Mouse (Mus musculus) hindbrain, embryonic 11.5 days (tissue): Measurements from ENCODE around the gene BC035947. TPM values are rescaled to one million over a fixed set of nuclear protein-coding genes. Genes with fewer than 3 reads are reported as not detected.

ENCODE experiments used
- ATAC-seq: fragments of 200-750 bp; cut with Nextera tagmentation; 2 replicates; pipeline ENCODE4 v1.8.0; 2017; ENCODE audit warnings: mild to moderate bottlenecking, moderate TSS enrichment, moderate library complexity; ENCODE audit not compliant: low FRiP score
- DNase-seq: peaks from one replicate; pipeline ENCODE4 v3.0.0-alpha.2; 2015; ENCODE audit warnings: low spot score
- H3K27ac ChIP-seq: fragments of 300-500 bp; sonication (generic); 2 replicates; pipeline ENCODE4 v1.5.1; 2014; ENCODE audit warnings: mild to moderate bottlenecking, low read depth, low read length
- H3K27me3 ChIP-seq: fragments of 300-500 bp; sonication (generic); 2 replicates; pipeline ENCODE4 v1.6.1; 2014; ENCODE audit warnings: mild to moderate bottlenecking, low read length, moderate library complexity, mixed read lengths; ENCODE audit not compliant: control insufficient read depth, insufficient read depth
- H3K36me3 ChIP-seq: fragments of 300-500 bp; sonication (generic); 2 replicates; pipeline ENCODE4 v1.6.1; 2014; ENCODE audit warnings: mild to moderate bottlenecking, low read length, moderate library complexity, mixed read lengths; ENCODE audit not compliant: control insufficient read depth, insufficient read depth
- H3K4me1 ChIP-seq: fragments of 300-500 bp; sonication (generic); replicated peaks from 2 replicates; pipeline ENCODE4 v1.6.1; 2014; ENCODE audit warnings: low read length, mixed read lengths; ENCODE audit not compliant: control insufficient read depth, insufficient read depth
- H3K4me2 ChIP-seq: fragments of 300-500 bp; sonication (generic); replicated peaks from 2 replicates; pipeline ENCODE4 v1.6.1; 2014; ENCODE audit warnings: mild to moderate bottlenecking, low read depth, low read length
- H3K4me3 ChIP-seq: fragments of 300-500 bp; sonication (generic); 2 replicates; pipeline ENCODE4 v1.5.1; 2014; ENCODE audit warnings: low read depth, low read length
- H3K9ac ChIP-seq: fragments of 300-500 bp; sonication (generic); 2 replicates; pipeline ENCODE4 v1.6.1; 2014; ENCODE audit warnings: low read depth, low read length
- H3K9me3 ChIP-seq: fragments of 300-500 bp; sonication (generic); 2 replicates; pipeline ENCODE4 v1.6.1; 2016; ENCODE audit warnings: low read length; ENCODE audit not compliant: control insufficient read depth
- whole genome bisulfite sequencing: fragments of 180-500 bp; shearing (Covaris S2); extraction: QIAGEN DNeasy Blood & Tissue Kit; methylation state at CpG from one replicate; pipeline ENCODE4 v1.1.7; 2014; 5-methylcytosine and 5-hydroxymethylcytosine counted together
- polyA plus RNA-seq: library from polyadenylated mRNA; unstranded; fragments of >200 nt; fragmentation: Nextera tagmentation; extraction: Ambion mirVana; gene quantifications from 2 replicates; pipeline ENCODE4 v1.2.1, GENCODE M21; 2014

BC035947 gene
- polyA plus RNA-seq, 1 experiment from 2014 or later, result 0.20 TPM

- H3K9me3 ChIP-seq, result no peaks in the 10 kb centered on the region
- H3K4me1 ChIP-seq, result no peaks in the 10 kb centered on the region
- DNase-seq, result no peak
- no peak for ATAC-seq
- 51% methylated on average over 2 of the region's 2 CpGs for WGBS
- H3K36me3 ChIP-seq, result no peaks in the 10 kb centered on the region
- H3K27me3 ChIP-seq, result no peaks in the 10 kb centered on the region
- H3K27ac ChIP-seq, result no peak overlapping the region
- H3K4me2 ChIP-seq, result no peak overlapping the region
- no peak overlapping the region for H3K4me3 ChIP-seq
- H3K9ac ChIP-seq, result no peak overlapping the region
These were observed 27.6 kb downstream of the BC035947 start for GRCm38 (mm10) chr1:78484361-78484760.

- H3K27me3 ChIP-seq, result no peaks in the 10 kb centered on the region
- H3K4me3 ChIP-seq, result no peak overlapping the region
- H3K4me1 ChIP-seq, result no peaks in the 10 kb centered on the region
- no peaks in the 10 kb centered on the region for H3K36me3 ChIP-seq
- H3K9ac ChIP-seq, result no peak overlapping the region
- DNase-seq (no peak), ATAC-seq (no peak)
- H3K9me3 ChIP-seq, result no peaks in the 10 kb centered on the region
- H3K4me2 ChIP-seq, result no peak overlapping the region
- WGBS, result 93% methylated on average over 3 of the region's 3 CpGs
- H3K27ac ChIP-seq, result no peak overlapping the region
These were observed 28.5 kb downstream of the BC035947 start for GRCm38 (mm10) chr1:78483430-78483829.

GRCm38 (mm10) chr1:78472441-78472840 is 39.5 kb downstream of the BC035947 start:
- WGBS, result 98% methylated on average over 5 of the region's 5 CpGs
- no peaks in the 10 kb centered on the region for H3K36me3 ChIP-seq
- ATAC-seq, result no peak

GRCm38 (mm10) chr1:78454659-78455058 is 57.3 kb downstream of the BC035947 start:
- Histone ChIP-seq H3K27ac (no peak overlapping the region), H3K9ac (no peak overlapping the region), H3K36me3 (0 out of 2 replicates have a peak, but pooled peaks cover 3% of the 10 kb centered on the region), H3K4me2 (no peak overlapping the region), H3K27me3 (no peaks in the 10 kb centered on the region), H3K9me3 (no peaks in the 10 kb centered on the region), H3K4me3 (no peak overlapping the region), H3K4me1 (no peaks in the 10 kb centered on the region)
- peak; percentile 76 for DNase-seq
- WGBS, result 38% methylated on average over 7 of the region's 7 CpGs
- no peak for ATAC-seq

More at GRCm38 (mm10) chr1:78472441-78472840, 39.5 kb downstream of the BC035947 start:
- no peak for DNase-seq
- Histone ChIP-seq H3K4me1 (no peaks in the 10 kb centered on the region), H3K4me2 (no peak overlapping the region), H3K9me3 (no peaks in the 10 kb centered on the region), H3K27me3 (no peaks in the 10 kb centered on the region), H3K27ac (no peak overlapping the region), H3K9ac (no peak overlapping the region), H3K4me3 (no peak overlapping the region)

- no peak overlapping the region for H3K9ac ChIP-seq
- H3K27me3 ChIP-seq, result no peaks in the 10 kb centered on the region
- 0 out of 2 replicates have a peak, but pooled peaks cover 3% of the 10 kb centered on the region for H3K36me3 ChIP-seq
- H3K4me1 ChIP-seq, result no peaks in the 10 kb centered on the region
- no peaks in the 10 kb centered on the region for H3K9me3 ChIP-seq
- no peak for DNase-seq
- WGBS, result 93% methylated on average over 8 of the region's 8 CpGs
- H3K4me2 ChIP-seq, result no peak overlapping the region
- no peak for ATAC-seq
- H3K27ac ChIP-seq, result no peak overlapping the region
- no peak overlapping the region for H3K4me3 ChIP-seq
These were observed 58.1 kb downstream of the BC035947 start for GRCm38 (mm10) chr1:78453886-78454285.

GRCm38 (mm10) chr1:78452544-78452943 is 59.4 kb downstream of the BC035947 start:
- DNase-seq (no peak), ATAC-seq (no peak)
- Histone ChIP-seq H3K27ac (no peak overlapping the region), H3K9me3 (no peaks in the 10 kb centered on the region), H3K9ac (no peak overlapping the region), H3K4me3 (no peak overlapping the region), H3K4me1 (no peaks in the 10 kb centered on the region), H3K36me3 (0 out of 2 replicates have a peak, but pooled peaks cover 3% of the 10 kb centered on the region), H3K27me3 (no peaks in the 10 kb centered on the region), H3K4me2 (no peak overlapping the region)
- WGBS, result 89% methylated on average over 6 of the region's 6 CpGs

- 85% methylated on average over 12 of the region's 12 CpGs for WGBS
- H3K36me3 ChIP-seq, result 0 out of 2 replicates have a peak, but pooled peaks cover 3% of the 10 kb centered on the region
- no peak for DNase-seq
- H3K4me2 ChIP-seq, result no peak overlapping the region
- no peaks in the 10 kb centered on the region for H3K27me3 ChIP-seq
- H3K4me1 ChIP-seq, result no peaks in the 10 kb centered on the region
- ATAC-seq, result no peak
- H3K4me3 ChIP-seq, result no peak overlapping the region
- H3K27ac ChIP-seq, result no peak overlapping the region
- H3K9ac ChIP-seq, result no peak overlapping the region
- H3K9me3 ChIP-seq, result no peaks in the 10 kb centered on the region
These were observed 60.7 kb downstream of the BC035947 start for GRCm38 (mm10) chr1:78451070-78451854.

GRCm38 (mm10) chr1:78448091-78448490 is 63.9 kb downstream of the BC035947 start:
- no peaks in the 10 kb centered on the region for H3K9me3 ChIP-seq
- 0 out of 2 replicates have a peak, but pooled peaks cover 3% of the 10 kb centered on the region for H3K36me3 ChIP-seq
- no peak overlapping the region for H3K27ac ChIP-seq
- DNase-seq (no peak), ATAC-seq (no peak)
- no peaks in the 10 kb centered on the region for H3K4me1 ChIP-seq
- no peaks in the 10 kb centered on the region for H3K27me3 ChIP-seq
- WGBS, result 88% methylated on average over 1 of the region's 1 CpGs
- no peak overlapping the region for H3K4me3 ChIP-seq
- no peak overlapping the region for H3K9ac ChIP-seq
- no peak overlapping the region for H3K4me2 ChIP-seq
